Mouse (Mus musculus) myocyte (in vitro differentiated cells): ENCODE measurements around the gene Sh3bp5. TPM values are rescaled to one million over a fixed set of nuclear protein-coding genes. Genes with fewer than 3 reads are reported as not detected.

Experiments used
- H3K27me3 ChIP-seq: one replicate; pipeline ENCODE4 v1.6.1; 2011; ENCODE audit not compliant: control insufficient read depth, insufficient read depth, insufficient read length
- H3K36me3 ChIP-seq: one replicate; pipeline ENCODE4 v1.6.1; 2011; ENCODE audit not compliant: control insufficient read depth, insufficient read depth
- H3K4me2 ChIP-seq: one replicate; pipeline ENCODE4 v1.6.1; 2011; ENCODE audit warnings: low read depth, control low read depth
- H3K4me3 ChIP-seq: one replicate; pipeline ENCODE4 v1.5.1; 2011; ENCODE audit warnings: mild to moderate bottlenecking, control low read depth, moderate library complexity
- H3K79me2 ChIP-seq: one replicate; pipeline ENCODE4 v1.6.1; 2011; ENCODE audit not compliant: control insufficient read depth, insufficient read depth
- H3ac ChIP-seq: one replicate; pipeline ENCODE4 v1.6.1; 2011; ENCODE audit not compliant: control insufficient read depth, insufficient read length
- CEBPB ChIP-seq: IDR thresholded peaks from 2 replicates; pipeline ENCODE4 v1.6.1; 2011; ENCODE audit warnings: mild to moderate bottlenecking, moderate library complexity; ENCODE audit not compliant: poor library complexity, insufficient read depth, severe bottlenecking
- E2F4 ChIP-seq: IDR thresholded peaks from one replicate; pipeline ENCODE4 v1.6.1; 2011; ENCODE audit warnings: mild to moderate bottlenecking, control low read depth, moderate library complexity; ENCODE audit not compliant: insufficient read depth
- MAX ChIP-seq: IDR thresholded peaks from one replicate; pipeline ENCODE4 v1.6.1; 2011; ENCODE audit warnings: low read depth, mild to moderate bottlenecking, control low read depth
- MYOD1 ChIP-seq, 3 experiments: IDR thresholded peaks; one replicate each; pipeline ENCODE4 v1.6.1; 2011; ENCODE audit warnings: control low read depth in 2 of 3, low read depth in 2 of 3, mild to moderate bottlenecking in 2 of 3, moderate library complexity in 1 of 3; ENCODE audit not compliant: insufficient read length in 2 of 3, control insufficient read depth in 1 of 3
- MYOG ChIP-seq, 3 experiments: IDR thresholded peaks; one replicate each; pipeline ENCODE4 v1.6.1; 2011; ENCODE audit warnings: control low read depth in 2 of 3, low read depth in 2 of 3, mild to moderate bottlenecking in 2 of 3; ENCODE audit not compliant: insufficient read length in 2 of 3, control insufficient read depth in 1 of 3, insufficient read depth in 1 of 3
- POLR2A ChIP-seq: IDR thresholded peaks from one replicate; pipeline ENCODE4 v1.6.1; 2011; ENCODE audit warnings: low read depth, mild to moderate bottlenecking, control low read depth, moderate library complexity; ENCODE audit not compliant: insufficient read length
- POLR2AphosphoS2 ChIP-seq: IDR thresholded peaks from one replicate; pipeline ENCODE4 v1.6.1; 2011; ENCODE audit warnings: low read depth, control low read depth; ENCODE audit not compliant: insufficient read length
- REST ChIP-seq: IDR thresholded peaks from one replicate; pipeline ENCODE4 v1.6.1; 2011; ENCODE audit warnings: mild to moderate bottlenecking, control low read depth, moderate library complexity; ENCODE audit not compliant: insufficient read depth, insufficient read length
- SRF ChIP-seq: IDR thresholded peaks from one replicate; pipeline ENCODE4 v1.6.1; 2011; ENCODE audit warnings: low read depth; ENCODE audit not compliant: control insufficient read depth, insufficient read length
- TCF12 ChIP-seq: IDR thresholded peaks from one replicate; pipeline ENCODE4 v1.6.1; 2011; ENCODE audit warnings: mild to moderate bottlenecking, control low read depth; ENCODE audit not compliant: poor library complexity, insufficient read depth, severe bottlenecking
- TCF3 ChIP-seq: IDR thresholded peaks from one replicate; pipeline ENCODE4 v1.6.1; 2011; ENCODE audit warnings: low read depth, control low read depth; ENCODE audit not compliant: insufficient read length
- USF1 ChIP-seq: IDR thresholded peaks from one replicate; pipeline ENCODE4 v1.6.1; 2011; ENCODE audit warnings: low read depth, mild to moderate bottlenecking, control low read depth, moderate library complexity
- polyA plus RNA-seq: library from polyadenylated mRNA; unstranded; fragments of >200 nt; fragmentation: generic; extraction: Trizol; gene quantifications from one replicate; pipeline ENCODE4 v1.2.1, GENCODE M21; 2012; ENCODE audit warnings: missing spikeins

Gene Sh3bp5
- polyA plus RNA-seq, 1 experiment = 29.5 TPM

GRCm38 (mm10) chr14:31382276-31382675 lies 53.6 kb downstream of the Sh3bp5 start:
- H3ac ChIP-seq = no peak overlapping the region
- no peak overlapping the region for H3K4me2 ChIP-seq
- no peak overlapping the region for H3K4me3 ChIP-seq
- no peaks in the 10 kb centered on the region for H3K27me3 ChIP-seq
- no peaks in the 10 kb centered on the region for H3K79me2 ChIP-seq
- H3K36me3 ChIP-seq = no peaks in the 10 kb centered on the region
- TF ChIP-seq MYOD1 (IDR thresholded peaks at IDR 0.05; ENCODE audit: control insufficient read depth in 1 of 3, insufficient read length in 2 of 3, low read depth in 2 of 3) (no peak), POLR2A (no peak), SRF (no peak), E2F4 (no peak), USF1 (no peak), CEBPB (no peak)

GRCm38 (mm10) chr14:31376331-31376730 lies 59.5 kb downstream of the Sh3bp5 start:
- Histone ChIP-seq H3K79me2 (no peaks in the 10 kb centered on the region), H3K4me2 (no peak overlapping the region), H3ac (no peak overlapping the region), H3K36me3 (peaks cover 41% of the 10 kb centered on the region), H3K4me3 (no peak overlapping the region), H3K27me3 (no peaks in the 10 kb centered on the region)
- TF ChIP-seq POLR2AphosphoS2 (no peak), SRF (no peak), USF1 (no peak), POLR2A (no peak), E2F4 (no peak)

DNA sequence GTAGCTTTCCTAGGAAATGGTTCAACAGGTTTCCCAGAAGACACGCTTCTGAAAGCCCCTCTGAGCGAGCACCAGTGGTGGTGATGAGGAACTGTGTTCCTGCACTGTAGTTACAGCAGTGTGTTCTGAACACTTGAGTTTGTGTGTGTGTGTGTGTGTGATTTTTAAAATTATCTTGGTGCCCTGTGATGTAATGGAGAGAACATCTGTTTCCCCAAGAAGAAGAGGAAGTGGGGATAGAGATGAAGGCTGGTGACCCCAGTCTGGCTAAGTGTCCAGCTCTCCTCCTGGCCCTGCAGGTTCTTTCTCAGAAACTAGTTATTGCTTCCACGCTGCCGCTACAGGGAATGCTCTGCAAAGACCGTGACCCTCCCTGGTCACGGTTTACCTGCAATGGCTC lies 61.5 kb downstream of the Sh3bp5 start:
- H3K4me3 ChIP-seq = no peak overlapping the region
- TF ChIP-seq SRF (no peak), REST (no peak), MAX (no peak), TCF12 (no peak)
- H3K4me2 ChIP-seq = no peak overlapping the region
- no peaks in the 10 kb centered on the region for H3K27me3 ChIP-seq
- H3ac ChIP-seq = no peak overlapping the region
- H3K36me3 ChIP-seq = peaks cover 44% of the 10 kb centered on the region
- H3K79me2 ChIP-seq = no peaks in the 10 kb centered on the region

DNA sequence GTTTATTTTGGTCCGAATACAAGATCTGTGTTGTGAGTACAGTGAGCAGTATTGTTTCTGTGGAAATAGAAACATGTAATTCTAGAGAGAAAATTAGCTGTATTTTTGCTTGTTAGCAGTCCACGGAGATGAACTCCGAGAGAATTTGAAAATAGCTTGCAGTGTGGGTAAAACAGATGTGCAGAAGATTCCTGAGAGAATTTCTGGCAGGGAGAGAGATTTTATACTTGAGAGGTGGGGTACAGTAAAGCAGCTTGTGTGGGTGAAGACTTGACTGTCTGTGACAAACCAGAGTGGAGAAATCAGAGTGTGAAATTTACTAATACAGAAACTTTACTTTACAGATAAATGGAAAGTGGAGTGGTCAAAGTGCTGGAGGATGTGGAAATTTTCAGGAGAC lies 66.5 kb downstream of the Sh3bp5 start:
- no peaks in the 10 kb centered on the region for H3K79me2 ChIP-seq

GRCm38 (mm10) chr14:31367951-31368350 lies 67.9 kb downstream of the Sh3bp5 start:
- no peak for TF ChIP-seq SRF
- TF ChIP-seq E2F4 = no peak
- TF ChIP-seq POLR2AphosphoS2 = no peak
- no peak for TF ChIP-seq MYOD1 (IDR thresholded peaks at IDR 0.05; ENCODE audit: control insufficient read depth in 1 of 3, insufficient read length in 2 of 3, low read depth in 2 of 3)
- TF ChIP-seq TCF3 = no peak
- no peak for TF ChIP-seq REST
- no peak for TF ChIP-seq POLR2A
- TF ChIP-seq TCF12 = no peak
- no peak for TF ChIP-seq USF1
- no peak for TF ChIP-seq CEBPB
- no peak for TF ChIP-seq MYOG (IDR thresholded peaks at IDR 0.05; ENCODE audit: control insufficient read depth in 1 of 3, insufficient read depth in 1 of 3, insufficient read length in 2 of 3, low read depth in 2 of 3)
- no peak for TF ChIP-seq MAX
- Histone ChIP-seq H3K4me3 (no peak overlapping the region), H3K4me2 (no peak overlapping the region), H3K27me3 (no peaks in the 10 kb centered on the region), H3ac (no peak overlapping the region), H3K79me2 (no peaks in the 10 kb centered on the region), H3K36me3 (peaks cover 53% of the 10 kb centered on the region)

More for the DNA sequence above, 66.5 kb downstream of the Sh3bp5 start:
- TF ChIP-seq USF1 = no peak
- TF ChIP-seq SRF = no peak
- TF ChIP-seq POLR2AphosphoS2 = no peak
- TF ChIP-seq MAX = no peak
- no peak for TF ChIP-seq E2F4
- Histone ChIP-seq H3K27me3 (no peaks in the 10 kb centered on the region), H3K36me3 (peaks cover 52% of the 10 kb centered on the region), H3K4me3 (no peak overlapping the region), H3K4me2 (no peak overlapping the region), H3ac (no peak overlapping the region)

GRCm38 (mm10) chr14:31365350-31365749 lies 70.5 kb downstream of the Sh3bp5 start:
- TF ChIP-seq CEBPB = no peak
- Histone ChIP-seq H3K4me3 (no peak overlapping the region), H3ac (no peak overlapping the region), H3K79me2 (no peaks in the 10 kb centered on the region), H3K27me3 (no peaks in the 10 kb centered on the region), H3K4me2 (no peak overlapping the region), H3K36me3 (peaks cover 47% of the 10 kb centered on the region)
